Mouse (Mus musculus) limb, embryonic 13.5 days (tissue): ENCODE data around the gene Igdcc4. TPM values are rescaled to one million over a fixed set of nuclear protein-coding genes. Genes with fewer than 3 reads are reported as not detected.
A peak's percentile ranks its signal among the peaks of the same experiment; 100 is the strongest.

Experiments used
- ATAC-seq: fragments of 200-750 bp; cut with Nextera tagmentation; 2 replicates; pipeline ENCODE4 v1.8.0; 2017; ENCODE audit warnings: low read depth, moderate number of reproducible peaks, moderate TSS enrichment; ENCODE audit not compliant: low FRiP score
- H3K27ac ChIP-seq: fragments of 300-500 bp; sonication (generic); 2 replicates; pipeline ENCODE4 v1.5.1; 2015; ENCODE audit warnings: inconsistent platforms, mild to moderate bottlenecking, moderate library complexity
- H3K27me3 ChIP-seq: fragments of 300-500 bp; sonication (generic); 2 replicates; pipeline ENCODE4 v1.6.1; 2015; ENCODE audit warnings: mild to moderate bottlenecking, inconsistent platforms
- H3K36me3 ChIP-seq: fragments of 300-500 bp; sonication (generic); 2 replicates; pipeline ENCODE4 v1.6.1; 2015; ENCODE audit warnings: inconsistent platforms, mild to moderate bottlenecking, moderate library complexity
- H3K4me1 ChIP-seq: fragments of 300-500 bp; sonication (generic); 2 replicates; pipeline ENCODE4 v1.6.1; 2015; ENCODE audit warnings: inconsistent platforms
- H3K4me2 ChIP-seq: fragments of 300-500 bp; sonication (generic); replicated peaks from 2 replicates; pipeline ENCODE4 v1.6.1; 2015; ENCODE audit warnings: inconsistent platforms, mild to moderate bottlenecking, moderate library complexity
- H3K4me3 ChIP-seq: fragments of 300-500 bp; sonication (generic); 2 replicates; pipeline ENCODE4 v1.5.1; 2015; ENCODE audit warnings: moderate library complexity, mild to moderate bottlenecking, inconsistent platforms
- H3K9ac ChIP-seq: fragments of 300-500 bp; sonication (generic); 2 replicates; pipeline ENCODE4 v1.6.1; 2015; ENCODE audit warnings: mild to moderate bottlenecking, inconsistent platforms
- H3K9me3 ChIP-seq: fragments of 300-500 bp; sonication (generic); 2 replicates; pipeline ENCODE4 v1.6.1; 2016; ENCODE audit warnings: inconsistent platforms
- WGBS: fragments of 180-500 bp; shearing (Covaris S2); methylation state at CpG from one replicate; pipeline ENCODE4 v1.1.7; 2015; 5-methylcytosine and 5-hydroxymethylcytosine counted together
- polyA plus RNA-seq: library from polyadenylated mRNA; unstranded; fragments of >200 nt; fragmentation: Nextera tagmentation; extraction: Ambion mirVana; gene quantifications from 2 replicates; pipeline ENCODE4 v1.2.1, GENCODE M21; 2015

The Igdcc4 gene
- polyA plus RNA-seq, 1 experiment from 2014 or later: 27.6 TPM

- Histone ChIP-seq H3K4me3 (no peak overlapping the region), H3K27me3 (no peaks in the 10 kb centered on the region), H3K4me1 (peaks cover 18% of the 10 kb centered on the region), H3K4me2 (no peak overlapping the region), H3K27ac (no peak overlapping the region), H3K36me3 (peaks cover 22% of the 10 kb centered on the region), H3K9ac (no peak overlapping the region), H3K9me3 (no peaks in the 10 kb centered on the region)
- WGBS: 26% methylated on average over 5 of the region's 5 CpGs
- no peak; the same call in 1 of the 2 replicates for ATAC-seq
These were observed 13.8 kb upstream of the Igdcc4 start for GRCm38 (mm10) chr9:65087490-65087889.

- peak; percentile 80 for ATAC-seq
- no peak overlapping the region for H3K4me2 ChIP-seq
- H3K4me3 ChIP-seq: no peak overlapping the region
These were observed 7.0 kb upstream of the Igdcc4 start for GRCm38 (mm10) chr9:65094237-65094636.

DNA sequence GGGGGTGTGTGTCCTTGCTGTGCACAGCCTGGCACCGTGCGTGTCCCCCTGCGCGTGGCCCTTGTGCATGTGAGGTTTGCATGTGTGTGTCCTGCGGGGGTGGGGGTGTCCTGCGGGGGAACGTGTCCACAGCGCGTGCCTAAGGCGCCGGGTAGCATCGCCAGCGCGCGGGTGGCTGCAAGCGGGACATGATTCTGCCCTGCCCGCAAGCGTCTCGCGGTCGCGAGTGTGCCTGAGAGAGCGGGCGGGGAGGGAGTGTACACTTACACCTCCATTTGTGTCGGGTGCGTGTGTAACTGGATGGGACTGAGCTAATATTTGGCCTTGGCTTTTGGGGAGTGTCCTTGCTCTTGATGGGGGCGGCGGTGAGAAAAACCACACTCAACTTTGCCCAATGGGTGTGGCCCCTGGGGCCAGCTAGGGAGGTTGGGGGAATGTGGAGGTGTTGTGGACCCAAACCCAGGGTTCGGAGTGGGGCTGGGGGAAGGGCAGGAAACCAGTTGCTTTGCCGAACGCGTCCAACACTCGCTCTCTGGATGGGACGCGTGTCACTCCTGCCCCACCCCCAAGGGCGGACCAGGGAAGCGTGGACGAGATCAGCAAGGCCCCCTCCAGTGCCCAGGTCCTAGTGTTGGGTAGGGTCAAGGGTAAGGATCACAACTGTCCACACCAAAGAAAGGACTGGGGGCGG, 545 bp downstream of the Igdcc4 start:
- peak overlapping the region; percentile 88 for H3K9ac ChIP-seq
- H3K4me2 ChIP-seq: peak overlapping the region; percentile 98
- WGBS: under 1% methylated on average over 39 of the region's 39 CpGs

More at GRCm38 (mm10) chr9:65094237-65094636, 7.0 kb upstream of the Igdcc4 start:
- 28% methylated on average over 6 of the region's 6 CpGs for WGBS
- H3K36me3 ChIP-seq: no peaks in the 10 kb centered on the region
- peaks cover 26% of the 10 kb centered on the region for H3K4me1 ChIP-seq
- H3K27ac ChIP-seq: peak overlapping the region; percentile 44; the same call in 1 of the 2 replicates
- H3K9ac ChIP-seq: no peak overlapping the region
- H3K27me3 ChIP-seq: no peaks in the 10 kb centered on the region
- H3K9me3 ChIP-seq: no peaks in the 10 kb centered on the region

DNA sequence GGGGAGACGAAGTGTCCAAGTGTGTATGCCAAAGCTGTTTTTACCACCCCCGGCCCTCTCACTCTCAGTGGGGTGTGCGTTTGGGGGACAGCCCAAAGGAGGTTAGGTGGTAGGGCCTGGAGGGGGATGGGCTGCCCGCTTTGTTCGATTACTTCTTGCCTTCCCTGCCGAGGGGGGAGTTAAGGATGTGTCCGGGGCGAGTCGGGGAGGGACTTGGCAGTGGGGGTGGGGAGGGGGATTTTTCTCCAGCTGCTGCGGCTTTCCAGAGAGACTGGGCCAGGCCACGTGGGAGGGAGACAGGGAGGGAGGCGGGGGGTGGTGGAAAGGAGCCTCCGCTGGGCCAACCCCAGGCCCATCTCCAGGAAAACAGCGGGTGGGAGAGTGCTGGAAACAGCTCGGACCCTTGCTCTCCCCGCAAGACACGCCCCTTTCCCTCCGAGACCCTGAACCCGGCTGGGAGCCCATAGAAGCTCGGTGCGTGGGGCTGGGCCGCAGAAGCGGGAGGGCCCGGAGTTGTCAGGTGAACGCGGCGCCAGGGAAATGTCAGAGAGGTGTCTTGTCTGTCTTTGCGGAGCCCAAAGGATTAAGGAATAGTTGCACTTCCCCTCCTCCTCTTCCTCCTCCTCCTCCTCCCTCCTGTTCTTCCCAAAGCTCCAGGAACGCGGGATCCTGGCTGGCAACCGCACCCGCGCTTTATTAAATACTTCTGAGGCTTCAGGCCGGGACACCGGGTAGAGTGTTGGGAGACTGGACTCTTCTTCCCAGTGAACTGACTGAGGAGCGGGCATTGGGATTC, 1.3 kb downstream of the Igdcc4 start:
- ATAC-seq: peak; percentile 76
- H3K4me1 ChIP-seq: peaks cover 44% of the 10 kb centered on the region
- H3K27me3 ChIP-seq: 0 out of 2 replicates have a peak, but pooled peaks cover 3% of the 10 kb centered on the region
- H3K36me3 ChIP-seq: no peaks in the 10 kb centered on the region
- peak overlapping the region; percentile 98 for H3K4me2 ChIP-seq
- WGBS: under 1% methylated on average over 36 of the region's 36 CpGs
- peak overlapping the region; percentile 83 for H3K27ac ChIP-seq
- peaks cover 3% of the 10 kb centered on the region; the same call in 1 of the 2 replicates for H3K9me3 ChIP-seq
- peak overlapping the region; percentile 88 for H3K9ac ChIP-seq
- peak overlapping the region; percentile 87 for H3K4me3 ChIP-seq

More for the DNA sequence above, 545 bp downstream of the Igdcc4 start:
- H3K36me3 ChIP-seq: no peaks in the 10 kb centered on the region
- peak overlapping the region; percentile 83 for H3K27ac ChIP-seq
- 0 out of 2 replicates have a peak, but pooled peaks cover 3% of the 10 kb centered on the region for H3K27me3 ChIP-seq
- ATAC-seq: peak; percentile 69
- H3K4me1 ChIP-seq: peaks cover 42% of the 10 kb centered on the region
- peak overlapping the region; percentile 87 for H3K4me3 ChIP-seq
- peaks cover 3% of the 10 kb centered on the region; the same call in 1 of the 2 replicates for H3K9me3 ChIP-seq

DNA sequence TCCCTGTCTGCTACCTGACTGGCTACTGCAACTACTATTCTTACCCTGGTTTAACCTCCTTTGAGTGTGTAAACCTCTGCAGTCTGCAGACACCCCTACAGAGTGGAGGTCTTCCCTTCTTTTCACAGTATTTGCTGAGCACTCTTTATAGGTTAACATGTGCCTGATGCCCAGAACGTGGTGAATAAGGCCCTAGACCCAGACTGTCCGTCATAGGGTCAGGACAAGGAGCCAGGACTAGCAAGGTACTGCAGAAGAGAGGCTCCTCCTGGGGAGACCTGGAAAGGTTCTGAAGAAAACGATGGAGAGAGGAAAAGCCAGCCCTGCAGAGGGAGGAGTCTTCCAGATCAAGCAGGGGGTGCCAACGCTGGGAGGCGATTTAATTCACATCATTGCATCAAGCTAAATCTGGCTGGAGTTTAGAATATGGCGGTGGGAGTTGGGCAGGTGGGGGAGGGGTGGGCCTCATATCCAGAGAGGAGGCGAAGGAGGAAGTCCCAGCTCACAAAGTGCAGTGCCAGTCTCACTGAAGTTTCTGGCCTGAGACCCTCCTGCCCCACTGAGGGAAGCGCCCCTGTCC, 2.0 kb downstream of the Igdcc4 start:
- peak overlapping the region; percentile 88 for H3K9ac ChIP-seq

GRCm38 (mm10) chr9:65106821-65107220, 5.5 kb downstream of the Igdcc4 start:
- Histone ChIP-seq H3K9me3 (no peaks in the 10 kb centered on the region), H3K4me3 (no peak overlapping the region), H3K4me1 (peaks cover 53% of the 10 kb centered on the region), H3K4me2 (no peak overlapping the region), H3K27ac (no peak overlapping the region), H3K27me3 (0 out of 2 replicates have a peak, but pooled peaks cover 3% of the 10 kb centered on the region), H3K9ac (no peak overlapping the region), H3K36me3 (no peaks in the 10 kb centered on the region)
- WGBS: 84% methylated on average over 4 of the region's 4 CpGs
- no peak for ATAC-seq

More for the DNA sequence above, 2.0 kb downstream of the Igdcc4 start:
- Histone ChIP-seq H3K4me1 (peaks cover 44% of the 10 kb centered on the region), H3K4me3 (peak overlapping the region; percentile 87), H3K27ac (peak overlapping the region; percentile 73; the same call in 1 of the 2 replicates), H3K36me3 (no peaks in the 10 kb centered on the region), H3K9me3 (peaks cover 3% of the 10 kb centered on the region; the same call in 1 of the 2 replicates), H3K27me3 (0 out of 2 replicates have a peak, but pooled peaks cover 3% of the 10 kb centered on the region), H3K4me2 (peak overlapping the region; percentile 98)
- WGBS: 28% methylated on average over 8 of the region's 8 CpGs
- no peak for ATAC-seq

GRCm38 (mm10) chr9:65107893-65108292, 6.6 kb downstream of the Igdcc4 start:
- no peak overlapping the region for H3K4me2 ChIP-seq
- H3K27me3 ChIP-seq: 0 out of 2 replicates have a peak, but pooled peaks cover 3% of the 10 kb centered on the region
- no peak overlapping the region for H3K27ac ChIP-seq
- no peak overlapping the region for H3K4me3 ChIP-seq
- H3K4me1 ChIP-seq: peaks cover 44% of the 10 kb centered on the region
- no peak overlapping the region for H3K9ac ChIP-seq
- no peak for ATAC-seq
- H3K9me3 ChIP-seq: no peaks in the 10 kb centered on the region
- WGBS: 88% methylated on average over 1 of the region's 1 CpGs
- no peaks in the 10 kb centered on the region for H3K36me3 ChIP-seq

GRCm38 (mm10) chr9:65109132-65110072, 8.1 kb downstream of the Igdcc4 start:
- H3K9ac ChIP-seq: peak overlapping the region; percentile 62
- ATAC-seq: peak; percentile 81; the same call in 1 of the 2 replicates

GRCm38 (mm10) chr9:65111698-65112097, 10.4 kb downstream of the Igdcc4 start:
- H3K4me3 ChIP-seq: no peak overlapping the region
- H3K9ac ChIP-seq: no peak overlapping the region
- peaks cover 18% of the 10 kb centered on the region for H3K4me1 ChIP-seq
- WGBS: 87% methylated on average over 5 of the region's 5 CpGs
- no peak overlapping the region for H3K4me2 ChIP-seq
- no peaks in the 10 kb centered on the region for H3K27me3 ChIP-seq
- H3K9me3 ChIP-seq: no peaks in the 10 kb centered on the region
- peaks cover 18% of the 10 kb centered on the region for H3K36me3 ChIP-seq
- ATAC-seq: no peak
- no peak overlapping the region for H3K27ac ChIP-seq

More at GRCm38 (mm10) chr9:65109132-65110072, 8.1 kb downstream of the Igdcc4 start:
- no peaks in the 10 kb centered on the region for H3K9me3 ChIP-seq
- peaks cover 31% of the 10 kb centered on the region for H3K4me1 ChIP-seq
- peaks cover 11% of the 10 kb centered on the region for H3K36me3 ChIP-seq
- no peaks in the 10 kb centered on the region for H3K27me3 ChIP-seq
- WGBS: 15% methylated on average over 24 of the region's 24 CpGs
- peak overlapping the region; percentile 61 for H3K27ac ChIP-seq
- H3K4me3 ChIP-seq: peak overlapping the region; percentile 15
- H3K4me2 ChIP-seq: peak overlapping the region; percentile 56

DNA sequence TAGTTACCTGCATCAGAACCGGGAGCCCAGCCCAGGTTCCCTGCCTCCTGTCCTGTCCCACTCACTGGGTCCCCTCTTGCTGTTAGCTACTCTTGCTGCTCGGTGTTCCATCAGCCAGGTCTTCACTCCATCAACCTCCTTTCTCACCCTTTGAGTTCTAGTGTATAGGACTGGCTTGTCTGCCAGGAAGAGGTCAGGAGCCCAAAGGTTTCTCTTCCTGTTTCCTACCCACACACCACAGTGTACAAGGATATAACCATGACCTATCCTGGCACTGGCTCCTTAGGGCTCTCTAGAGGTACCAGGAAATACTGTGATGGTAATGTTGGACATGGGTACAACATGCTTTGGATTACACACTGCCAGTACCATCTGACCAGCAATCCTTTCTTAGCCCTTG, 12.4 kb downstream of the Igdcc4 start:
- Histone ChIP-seq H3K4me2 (no peak overlapping the region), H3K9ac (no peak overlapping the region), H3K36me3 (peaks cover 23% of the 10 kb centered on the region), H3K4me3 (no peak overlapping the region), H3K4me1 (peaks cover 13% of the 10 kb centered on the region), H3K9me3 (no peaks in the 10 kb centered on the region), H3K27me3 (no peaks in the 10 kb centered on the region), H3K27ac (no peak overlapping the region)
- WGBS: 90% methylated on average over 2 of the region's 2 CpGs
- no peak for ATAC-seq

GRCm38 (mm10) chr9:65115891-65116290, 14.6 kb downstream of the Igdcc4 start:
- no peak for ATAC-seq
- WGBS: 50% methylated on average over 2 of the region's 2 CpGs
- H3K36me3 ChIP-seq: peaks cover 26% of the 10 kb centered on the region

More at GRCm38 (mm10) chr9:65115891-65116290, 14.6 kb downstream of the Igdcc4 start:
- H3K9me3 ChIP-seq: no peaks in the 10 kb centered on the region
- H3K9ac ChIP-seq: no peak overlapping the region
- H3K27ac ChIP-seq: no peak overlapping the region
- H3K27me3 ChIP-seq: no peaks in the 10 kb centered on the region
- no peak overlapping the region for H3K4me2 ChIP-seq
- no peak overlapping the region for H3K4me3 ChIP-seq
- H3K4me1 ChIP-seq: no peaks in the 10 kb centered on the region
